Mouse (Mus musculus) C2C12 (cell line): ENCODE measurements around the gene Gimap7.

Source experiments
- CEBPB ChIP-seq: IDR thresholded peaks from one replicate; pipeline ENCODE4 v1.6.1; 2011; ENCODE audit warnings: low read depth, mild to moderate bottlenecking, control low read depth, moderate library complexity
- CTCF ChIP-seq: IDR thresholded peaks from one replicate; pipeline ENCODE4 v1.5.1; 2011; ENCODE audit not compliant: control insufficient read depth, insufficient read depth, insufficient read length
- MAX ChIP-seq: IDR thresholded peaks from one replicate; pipeline ENCODE4 v1.6.1; 2011; ENCODE audit warnings: mild to moderate bottlenecking, control low read depth
- MYOG ChIP-seq: IDR thresholded peaks from one replicate; pipeline ENCODE4 v1.6.1; 2011; ENCODE audit not compliant: control insufficient read depth, insufficient read length; ENCODE audit errors: extremely low read depth
- USF1 ChIP-seq: IDR thresholded peaks from one replicate; pipeline ENCODE4 v1.6.1; 2011; ENCODE audit warnings: low read depth, mild to moderate bottlenecking, control low read depth, moderate library complexity

DNA sequence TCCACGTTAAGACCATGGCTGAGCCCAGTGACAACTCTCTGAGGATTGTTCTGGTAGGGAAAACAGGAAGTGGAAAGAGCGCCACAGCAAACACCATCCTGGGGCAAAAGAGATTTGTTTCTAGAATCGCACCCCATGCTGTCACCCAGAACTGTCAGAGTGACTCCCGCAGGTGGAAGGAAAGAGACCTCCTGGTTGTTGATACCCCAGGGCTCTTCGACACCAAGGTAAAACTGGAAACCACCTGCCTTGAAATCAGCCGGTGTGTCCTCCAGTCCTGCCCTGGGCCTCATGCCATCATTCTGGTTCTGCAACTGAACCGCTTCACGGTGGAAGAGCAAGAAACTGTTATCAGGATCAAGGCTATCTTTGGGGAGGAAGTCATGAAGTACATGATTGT is 5.0 kb downstream of the Gimap7 start:
- TF ChIP-seq CTCF (no peak), USF1 (no peak), MAX (no peak), CEBPB (no peak), MYOG (no peak)
